Mouse (Mus musculus) ZHBTc4 (cell line): ENCODE data around the gene Ppp1r26.

Source experiments
- DNase-seq: peaks from one replicate; pipeline ENCODE4 v3.0.0-alpha.2; 2011; ENCODE audit warnings: low read depth, low spot score

The Ppp1r26 gene

DNA sequence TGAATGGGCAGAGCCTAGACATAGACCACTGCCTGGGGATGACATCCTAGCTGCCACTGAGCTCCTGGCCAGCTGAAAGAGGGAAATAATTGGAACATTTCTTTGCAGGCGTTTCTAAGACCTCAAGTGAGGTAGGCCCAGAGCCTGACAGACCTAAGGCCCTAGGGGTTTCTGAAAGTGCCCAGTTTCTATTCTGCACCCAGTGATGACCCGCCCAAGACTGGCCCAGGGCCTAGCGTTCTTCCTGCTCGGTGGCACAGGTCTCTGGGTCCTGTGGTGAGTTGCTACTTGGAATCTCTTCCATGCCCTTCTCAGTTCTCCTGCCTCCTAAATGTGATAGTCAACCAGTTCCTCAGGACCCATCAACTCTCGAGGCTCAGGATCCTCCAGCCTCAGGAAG, 51.0 kb downstream of the Ppp1r26 start:
- DNase-seq = no peak

DNA sequence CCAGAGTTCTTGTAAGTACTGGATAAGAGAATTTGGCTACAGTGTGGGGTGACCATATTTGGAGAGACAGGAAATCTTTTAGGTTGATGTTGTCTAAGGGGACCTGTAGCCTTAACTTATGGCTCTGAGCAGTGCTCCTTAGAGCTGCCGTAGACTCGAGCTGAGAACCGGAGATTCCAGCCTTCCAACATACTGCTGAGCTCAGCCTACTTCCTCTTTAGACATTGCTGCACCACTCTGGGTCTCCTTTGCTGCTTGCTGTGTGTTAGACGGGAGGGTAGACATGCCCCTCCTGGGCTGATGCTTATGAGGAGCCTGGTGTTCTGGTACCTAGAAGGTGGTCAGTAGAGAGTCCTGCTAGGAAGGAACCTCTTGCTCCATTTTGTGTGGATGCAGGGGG, 51.8 kb downstream of the Ppp1r26 start:
- no peak for DNase-seq

DNA sequence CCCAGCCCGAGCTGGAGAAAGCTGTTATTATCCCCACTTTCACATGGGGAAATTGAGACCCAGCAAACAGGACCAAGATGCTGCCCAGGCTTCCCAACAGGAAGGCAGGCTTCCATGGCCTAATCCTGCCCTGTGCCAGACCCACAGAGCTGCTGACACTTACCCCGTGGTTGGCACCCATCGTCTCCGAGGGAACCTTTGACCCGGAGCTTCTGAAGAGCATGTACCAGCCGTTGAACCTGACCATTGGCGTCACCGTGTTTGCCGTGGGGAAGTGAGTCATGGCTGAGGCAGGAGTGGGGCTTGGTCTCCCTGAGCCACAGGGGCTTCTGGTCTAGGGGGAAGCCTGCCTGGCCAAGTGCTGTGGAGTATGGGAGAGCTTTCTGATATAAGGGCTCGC, 56.4 kb downstream of the Ppp1r26 start:
- no peak for DNase-seq

DNA sequence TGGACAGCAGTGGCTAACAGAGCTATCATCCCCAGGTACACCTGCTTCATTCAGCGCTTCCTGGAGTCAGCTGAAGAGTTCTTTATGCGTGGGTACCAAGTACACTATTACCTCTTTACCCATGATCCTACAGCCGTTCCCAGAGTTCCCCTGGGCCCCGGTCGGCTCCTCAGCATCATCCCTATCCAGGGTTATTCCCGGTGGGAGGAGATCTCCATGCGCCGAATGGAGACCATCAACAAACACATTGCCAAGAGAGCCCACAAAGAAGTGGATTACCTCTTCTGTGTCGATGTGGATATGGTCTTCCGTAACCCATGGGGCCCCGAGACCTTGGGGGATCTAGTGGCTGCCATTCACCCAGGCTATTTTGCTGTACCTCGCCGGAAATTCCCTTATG, 58.1 kb downstream of the Ppp1r26 start:
- DNase-seq = no peak
